Mouse (Mus musculus): ENCODE measurements around the gene Lrrc41.

The Lrrc41 gene

DNA sequence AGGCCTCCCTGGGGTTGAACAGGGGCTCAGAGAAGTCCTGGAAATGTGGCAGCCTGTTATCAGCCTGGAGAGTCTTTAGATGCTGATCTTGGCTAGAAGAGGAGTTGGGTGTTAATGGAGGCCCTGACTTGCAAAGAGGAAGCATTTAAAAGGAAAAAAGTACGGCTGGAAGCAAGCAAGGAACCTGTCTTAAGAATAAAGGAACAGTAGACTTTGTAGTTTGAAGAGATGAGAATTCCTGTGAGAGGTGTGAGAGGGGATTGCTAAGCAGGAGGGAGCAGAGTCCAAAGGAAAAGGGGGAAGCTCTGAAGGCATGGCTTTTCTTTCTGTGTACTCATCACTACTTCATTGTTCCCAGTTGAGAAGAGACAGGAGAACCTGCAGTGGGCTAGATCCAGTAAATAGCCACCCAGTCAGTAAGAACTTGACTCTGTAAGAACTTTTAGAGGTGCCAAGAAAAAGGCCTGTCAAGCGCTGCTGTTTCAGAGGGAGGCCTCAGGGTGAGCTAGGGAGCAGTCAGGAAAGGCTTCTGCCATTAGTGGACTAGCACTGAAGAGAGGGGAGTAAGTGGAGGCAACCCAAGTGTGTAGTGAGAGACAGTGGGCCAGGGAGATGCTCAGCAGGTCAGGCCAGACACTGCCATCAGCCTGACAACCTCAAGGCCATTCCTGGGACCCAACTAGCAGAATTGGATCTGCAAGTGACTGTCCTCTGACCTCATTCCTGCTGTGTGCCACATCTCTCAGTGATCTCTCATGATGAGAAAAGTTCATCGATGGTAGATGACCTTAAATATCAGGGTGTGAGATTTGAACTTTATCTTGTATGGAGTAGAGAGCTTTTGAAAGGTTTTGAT lies 2.4 kb downstream of the Lrrc41 start:
- DNase-seq, result peak; percentile 14 to 39

DNA sequence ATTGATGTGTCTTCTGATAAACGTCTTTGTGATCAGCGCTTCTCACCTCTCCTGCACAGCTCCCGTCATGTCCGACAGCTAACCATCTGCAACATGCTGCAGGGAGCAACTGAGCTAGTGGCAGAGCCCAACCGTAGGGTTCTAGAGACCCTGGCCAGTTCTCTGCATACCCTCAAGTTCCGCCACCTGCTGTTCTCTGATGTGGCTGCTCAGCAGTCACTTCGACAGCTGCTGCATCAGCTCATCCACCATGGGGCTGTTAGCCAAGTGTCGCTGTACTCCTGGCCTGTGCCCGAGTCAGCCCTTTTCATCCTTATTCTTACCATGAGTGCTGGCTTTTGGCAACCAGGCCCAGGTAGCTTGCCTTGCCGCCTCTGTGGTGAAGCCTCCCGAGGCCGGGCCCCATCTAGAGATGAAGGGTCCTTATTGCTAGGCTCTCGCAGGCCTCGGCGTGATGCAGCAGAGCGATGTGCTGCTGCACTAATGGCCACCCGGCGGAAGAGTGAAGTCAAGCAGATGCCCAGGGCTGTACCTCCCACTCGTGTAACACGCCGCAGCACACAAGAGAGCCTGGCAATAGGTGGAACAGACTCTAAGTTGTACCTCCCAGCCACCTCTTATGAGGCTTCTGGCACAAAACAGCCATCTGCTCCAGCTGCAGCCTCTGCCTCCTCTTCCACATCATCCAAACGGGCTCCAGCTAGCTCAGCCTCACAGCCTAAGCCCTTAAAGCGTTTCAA lies 13.6 kb downstream of the Lrrc41 start:
- no peak for DNase-seq

DNA sequence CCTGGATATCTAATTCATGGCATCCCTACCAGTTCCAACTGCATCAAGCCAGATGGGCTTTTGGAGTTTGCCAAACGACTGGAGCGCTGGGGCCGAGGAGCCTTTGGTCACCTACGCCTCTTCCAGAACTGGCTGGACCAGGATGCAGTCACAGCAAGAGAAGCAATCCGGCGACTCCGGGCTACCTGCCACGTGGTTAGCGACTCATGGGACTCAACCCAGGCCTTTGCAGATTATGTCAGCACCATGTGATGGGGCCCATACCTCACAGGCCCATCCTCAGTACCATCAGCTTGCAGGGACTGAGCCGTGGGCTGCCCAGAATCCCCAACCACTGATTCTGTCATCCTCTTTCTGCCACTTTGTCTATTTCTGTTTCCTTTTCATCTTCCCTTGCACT lies 21.2 kb downstream of the Lrrc41 start:
- DNase-seq, result no peak

DNA sequence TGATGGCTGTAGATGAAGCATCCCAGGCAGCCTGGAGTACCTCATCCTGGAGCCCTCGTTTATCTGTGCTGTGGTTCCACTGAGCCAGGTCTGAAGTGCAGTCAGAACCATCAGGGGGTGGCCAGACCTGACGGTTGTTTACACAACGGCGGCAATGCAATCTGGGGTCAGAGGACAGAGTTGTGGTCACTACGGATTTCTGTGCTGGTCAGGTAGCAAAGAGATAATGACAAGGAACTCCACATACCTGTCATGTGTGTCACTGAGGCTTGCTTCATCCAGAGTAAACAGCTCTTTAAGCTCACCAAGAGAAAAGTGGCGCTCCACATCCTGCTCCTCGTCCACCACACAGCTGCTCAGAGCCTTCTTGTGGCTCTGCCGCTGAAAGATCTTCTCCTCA lies 22.1 kb downstream of the Lrrc41 start:
- DNase-seq, result no peak

DNA sequence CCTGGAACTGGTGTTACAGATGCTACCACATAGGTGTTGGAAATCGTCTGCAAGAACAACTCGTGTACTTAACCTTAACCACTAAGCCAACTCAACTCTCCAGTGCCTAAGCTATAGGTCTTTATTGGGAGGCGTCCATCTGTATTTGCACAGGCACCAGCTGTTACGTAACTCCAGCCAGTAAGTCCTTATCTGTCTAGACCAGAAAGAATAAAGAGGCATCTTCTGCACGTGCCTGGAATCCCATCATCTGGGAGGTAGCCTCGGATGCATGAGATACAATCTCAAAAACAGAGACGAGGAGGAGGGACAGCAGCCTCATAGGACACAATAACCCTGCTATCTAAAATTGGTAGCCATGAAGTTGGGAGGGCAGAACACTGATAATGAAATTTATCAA lies 25.9 kb downstream of the Lrrc41 start:
- DNase-seq, result no peak

DNA sequence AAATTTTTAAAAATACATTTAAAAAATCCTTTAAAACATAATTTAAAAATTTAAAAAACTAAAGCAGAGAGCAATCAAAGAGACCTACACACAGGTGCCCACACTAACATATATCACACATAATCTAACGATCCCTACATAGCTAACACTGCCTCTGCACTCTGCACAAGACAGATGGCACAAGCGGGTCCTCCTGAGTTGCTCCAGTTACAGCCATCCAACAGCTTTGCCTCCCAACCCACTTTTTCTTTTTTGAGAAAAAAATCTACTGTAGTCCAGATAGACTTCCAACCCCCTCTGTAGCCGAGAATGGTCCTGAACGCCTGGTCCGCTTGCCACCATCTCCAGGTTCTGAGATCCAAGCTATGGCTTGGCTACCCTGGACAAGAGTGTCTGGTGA lies 30.2 kb downstream of the Lrrc41 start:
- DNase-seq, result no peak

DNA sequence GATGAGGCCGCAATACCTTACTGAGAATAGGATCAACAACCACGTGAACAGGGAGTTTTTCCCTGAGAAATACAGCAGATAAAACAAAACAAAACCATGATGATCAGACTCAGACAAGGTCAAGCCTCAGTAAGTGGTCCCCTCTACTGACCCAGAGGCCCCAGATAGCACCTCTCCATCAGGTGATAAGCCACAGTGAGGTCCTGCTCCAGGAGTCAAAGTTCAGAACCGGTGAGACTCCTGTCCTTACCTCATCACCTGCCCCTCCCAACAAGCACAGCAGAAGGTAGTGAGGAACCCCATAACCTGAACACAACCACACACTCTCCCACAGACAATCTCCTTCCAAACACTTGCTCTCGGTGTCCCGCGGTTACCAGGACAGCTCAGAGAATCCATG lies 35.6 kb downstream of the Lrrc41 start:
- DNase-seq, result no peak

DNA sequence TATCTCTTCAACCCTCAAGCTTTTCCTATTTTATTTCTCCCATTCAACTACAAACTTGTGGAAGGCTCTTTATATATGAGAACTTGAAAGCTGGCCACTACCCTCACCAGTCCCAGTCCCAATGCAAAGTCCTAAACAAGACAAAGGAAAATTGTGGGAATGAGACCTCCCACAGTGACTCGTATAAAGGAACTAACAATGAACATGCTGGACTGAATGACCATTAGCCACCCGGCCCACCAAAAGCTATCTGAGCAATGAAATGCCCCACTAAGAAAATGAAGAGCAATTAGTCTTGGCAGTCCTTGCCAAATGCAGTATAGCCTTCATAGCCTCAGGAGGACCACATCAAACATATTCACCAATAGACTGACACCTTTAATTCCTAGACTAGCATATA lies 36.4 kb downstream of the Lrrc41 start:
- no peak for DNase-seq

DNA sequence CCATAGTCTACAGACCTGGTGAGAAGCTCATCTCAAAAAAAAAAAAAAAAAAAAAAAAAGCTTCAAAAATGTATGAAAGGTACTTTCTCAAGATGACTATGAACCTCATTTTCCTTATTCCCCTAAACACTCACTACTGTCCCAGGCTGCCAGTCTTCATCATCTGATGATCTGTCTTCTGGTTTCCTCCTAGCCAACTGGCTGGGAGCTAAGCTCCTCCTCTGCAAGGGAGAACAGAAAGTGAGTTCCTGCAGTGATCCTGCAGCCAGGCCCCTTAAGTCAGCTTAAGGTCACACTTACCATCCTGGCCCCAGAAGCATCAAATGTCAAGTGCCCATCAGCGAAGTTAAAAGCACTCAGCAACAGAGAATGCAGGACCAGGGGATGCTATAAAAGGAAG lies 47.7 kb downstream of the Lrrc41 start:
- DNase-seq, result no peak

DNA sequence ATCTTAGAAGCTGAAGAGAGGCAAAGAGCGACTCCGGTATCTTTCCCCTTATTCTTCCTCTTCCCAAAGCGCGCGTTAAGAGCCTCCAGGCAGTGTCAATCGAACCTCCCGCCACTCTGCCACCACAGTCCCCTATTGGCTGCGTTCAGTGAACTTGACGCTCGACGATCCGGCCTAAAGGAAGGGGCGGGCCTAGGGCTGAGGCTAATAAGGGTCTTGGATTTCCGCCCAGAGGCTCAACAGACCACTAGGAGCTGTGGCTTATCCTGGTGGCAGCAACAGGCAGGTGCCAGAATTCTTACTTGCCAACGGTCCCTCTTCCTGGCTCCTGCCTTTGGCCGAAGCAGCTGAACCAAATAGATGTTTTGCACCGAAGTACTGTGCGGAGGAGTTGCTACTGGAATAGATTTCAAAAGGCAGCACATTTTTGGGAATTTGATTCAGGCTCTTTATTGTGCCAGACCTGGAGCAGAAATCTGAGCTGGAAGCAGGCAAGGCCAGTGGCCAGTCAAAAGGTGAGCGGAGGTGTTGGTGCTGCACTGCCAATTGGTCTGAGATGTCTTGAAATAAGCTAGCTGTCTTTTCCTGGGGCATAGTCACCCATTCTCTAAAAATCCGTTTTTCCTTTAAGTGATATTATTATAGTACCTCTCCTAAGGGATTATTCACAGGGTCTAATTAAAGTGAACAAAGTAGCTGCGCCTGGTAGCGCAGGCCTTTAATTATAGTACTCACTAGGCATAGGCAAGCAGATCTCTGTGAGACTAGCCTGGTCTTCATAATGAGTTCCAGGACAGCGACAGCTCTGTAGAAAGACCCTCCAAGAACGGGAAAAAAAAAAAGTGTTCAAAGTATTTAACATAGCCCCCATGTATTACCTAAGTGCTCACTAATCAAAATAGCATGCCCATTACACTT lies 48.8 kb downstream of the Lrrc41 start, which contains the start of the genes Rad54l and Pomgnt1:
Rad54l (minus strand) TSS at position 89 of the 918 bp plus-strand sequence.
Pomgnt1 (plus strand) TSS at position 239 of the 918 bp plus-strand sequence.
- DNase-seq, result peak; percentile 87 to 93

DNA sequence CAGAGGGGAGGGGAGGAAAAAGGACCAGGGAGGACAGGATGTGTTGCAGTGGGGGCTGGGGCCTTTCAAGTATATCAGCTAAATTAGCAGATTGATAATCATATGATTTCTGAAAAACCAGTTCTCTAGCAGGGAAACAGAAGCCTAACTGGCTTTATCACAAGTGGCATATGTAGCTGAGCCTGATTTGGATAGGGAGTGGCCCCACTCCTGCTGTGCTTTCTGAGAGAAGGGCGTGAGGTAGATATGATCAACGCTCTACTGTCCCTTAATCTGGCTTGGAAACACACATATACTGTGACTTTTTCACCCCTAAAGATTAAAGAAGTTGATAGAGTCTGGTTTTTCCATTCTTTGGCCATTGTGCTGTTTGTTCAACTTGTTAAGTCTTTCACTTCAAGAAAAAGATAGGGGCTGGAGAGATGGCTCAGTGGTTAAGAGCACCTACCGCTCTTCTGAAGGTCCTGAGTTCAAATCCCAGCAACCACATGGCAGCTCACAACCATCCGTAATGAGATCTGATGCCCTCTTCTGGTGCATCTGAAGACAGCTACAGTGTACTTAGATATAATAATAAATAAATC lies 50.8 kb downstream of the Lrrc41 start:
- DNase-seq, result no peak

DNA sequence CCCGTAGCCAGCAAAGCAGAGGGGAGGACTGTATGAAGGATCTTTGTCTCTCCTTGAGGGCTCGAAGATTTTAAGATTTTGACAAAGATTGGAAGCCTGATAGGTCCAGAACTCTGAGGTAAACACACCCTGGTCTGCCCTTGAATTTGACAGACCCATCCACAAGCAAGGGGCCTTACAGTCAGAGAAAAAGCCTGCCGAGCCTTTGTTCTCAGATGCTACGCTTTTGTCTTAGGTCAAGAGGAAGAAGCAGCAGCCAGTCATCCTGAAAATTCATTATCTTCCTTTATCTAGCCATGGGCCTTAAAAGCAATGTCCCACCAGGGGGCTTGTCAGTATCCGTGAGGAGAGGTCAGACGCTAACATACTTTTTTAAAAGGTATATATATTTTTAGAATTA lies 52.9 kb downstream of the Lrrc41 start:
- no peak for DNase-seq

DNA sequence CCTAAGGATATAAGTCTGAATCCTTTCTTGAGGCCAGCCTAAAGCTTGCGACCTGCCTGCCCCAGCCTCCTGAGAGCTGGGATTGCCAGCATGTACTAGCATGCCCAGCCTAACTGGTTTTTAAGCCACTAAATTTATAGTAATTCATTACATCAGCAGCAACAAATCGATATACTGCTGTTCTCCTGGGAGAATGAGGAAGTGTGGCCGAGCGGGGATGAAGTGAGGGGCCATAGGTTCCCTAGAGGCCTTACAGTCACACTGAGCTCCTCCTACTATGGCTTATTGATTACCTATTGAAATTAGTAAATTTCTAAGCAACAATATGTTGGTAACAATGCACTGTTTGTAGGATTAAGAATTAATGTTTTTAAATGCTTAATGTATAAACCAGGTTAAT lies 58.1 kb downstream of the Lrrc41 start:
- DNase-seq, result no peak

DNA sequence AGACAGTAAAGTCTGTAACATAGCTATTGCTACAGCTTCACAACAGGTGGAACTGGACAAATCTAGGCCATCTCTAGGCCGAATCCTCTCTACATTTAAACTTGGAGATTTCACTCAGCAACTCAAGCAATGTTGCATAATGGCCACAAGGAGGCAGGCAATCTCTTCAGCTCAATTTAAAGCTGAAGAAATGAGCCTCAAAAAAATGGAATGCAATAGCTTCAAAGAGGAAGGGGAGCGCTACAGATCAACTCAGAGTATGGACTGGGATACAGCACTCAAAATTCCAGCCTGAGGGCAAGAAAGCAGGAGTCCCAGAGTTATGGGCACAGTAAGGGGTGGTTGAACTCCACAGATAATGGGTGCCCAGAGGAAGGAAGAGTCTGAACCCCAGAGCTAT lies 59.9 kb downstream of the Lrrc41 start:
- no peak for DNase-seq

DNA sequence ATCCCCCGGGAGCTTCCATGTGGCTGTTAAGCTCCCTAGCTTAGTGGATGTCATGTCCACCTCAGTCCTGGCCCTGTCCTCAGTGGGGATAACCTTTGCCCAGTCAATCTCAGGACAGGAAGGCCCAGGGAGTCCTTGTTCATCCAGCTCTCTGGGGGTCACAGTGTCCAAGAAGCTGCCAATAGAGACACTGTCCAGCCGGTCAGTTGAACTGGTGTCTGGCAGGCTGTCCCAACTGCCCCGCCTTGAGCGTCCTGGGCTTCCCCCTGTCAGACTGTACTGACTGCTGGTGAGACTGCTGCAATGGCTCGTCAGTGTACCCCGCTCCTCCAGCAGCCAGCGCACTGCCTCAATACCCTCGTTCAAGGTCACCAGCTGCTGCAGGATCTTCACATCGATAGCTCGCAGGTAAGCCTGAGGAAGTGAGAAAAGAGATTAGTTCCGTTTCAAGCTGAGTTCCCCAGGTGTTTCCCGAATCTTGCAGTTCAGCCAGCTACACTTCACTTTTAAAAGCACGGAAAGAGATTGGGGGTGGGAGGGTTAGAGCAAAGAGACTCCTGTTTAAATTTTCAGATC lies 62.4 kb downstream of the Lrrc41 start:
- no peak for DNase-seq

DNA sequence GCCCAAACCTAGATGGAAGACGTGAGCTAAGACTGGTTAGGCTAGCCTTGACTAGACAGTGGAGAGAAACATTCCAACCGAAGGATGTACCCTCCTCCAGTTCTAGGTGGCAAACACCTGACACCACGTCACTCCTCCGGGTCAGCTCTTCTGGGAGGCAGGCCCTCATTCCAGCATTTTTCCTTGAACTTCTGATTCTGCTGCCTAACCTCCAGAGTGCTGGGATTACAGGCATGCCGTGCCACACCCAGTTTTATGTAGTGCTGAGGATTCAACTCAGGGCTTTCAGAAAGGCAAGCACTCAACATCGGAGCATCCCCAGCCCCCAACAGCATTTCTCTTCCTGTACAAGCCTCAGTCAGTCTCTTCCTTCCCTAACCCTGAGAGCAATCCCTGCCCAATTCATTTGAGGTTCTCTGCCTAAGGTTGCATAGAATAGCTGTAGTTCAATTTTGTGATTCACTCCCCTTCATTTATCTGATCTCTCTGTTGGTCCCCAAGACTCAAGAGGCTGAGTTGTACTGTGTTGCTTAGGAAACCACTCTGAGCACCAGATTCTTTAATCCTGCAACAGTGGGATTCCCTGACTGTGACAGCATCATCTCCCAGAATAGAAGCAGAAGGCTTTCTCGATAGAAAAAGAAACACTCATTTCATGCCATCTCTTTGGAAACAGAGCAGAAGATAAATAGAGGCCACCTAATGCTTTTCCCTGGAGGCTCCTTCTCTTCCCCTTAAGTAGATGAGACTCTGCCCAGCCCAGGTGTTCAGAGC lies 65.9 kb downstream of the Lrrc41 start:
- DNase-seq, result no peak

DNA sequence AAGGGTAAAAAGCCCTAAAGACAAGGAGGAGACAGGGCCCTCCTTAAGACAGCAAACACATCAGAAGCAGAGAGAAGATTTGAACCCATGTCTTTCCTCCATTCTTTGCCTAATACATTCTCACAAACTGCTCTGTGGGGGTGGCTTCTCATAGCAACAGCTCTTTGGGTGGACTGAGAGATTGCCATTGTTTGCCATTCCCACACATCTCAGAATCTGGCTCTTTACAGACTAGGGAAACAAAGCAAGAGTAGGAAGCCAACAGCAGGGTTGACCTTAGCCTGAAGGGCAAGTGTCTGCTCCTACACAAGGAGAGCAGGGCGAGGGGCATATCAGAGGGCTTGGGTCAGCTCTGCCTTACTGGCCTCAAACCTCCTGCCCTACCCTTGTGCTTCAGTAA lies 66.7 kb downstream of the Lrrc41 start:
- DNase-seq, result no peak

DNA sequence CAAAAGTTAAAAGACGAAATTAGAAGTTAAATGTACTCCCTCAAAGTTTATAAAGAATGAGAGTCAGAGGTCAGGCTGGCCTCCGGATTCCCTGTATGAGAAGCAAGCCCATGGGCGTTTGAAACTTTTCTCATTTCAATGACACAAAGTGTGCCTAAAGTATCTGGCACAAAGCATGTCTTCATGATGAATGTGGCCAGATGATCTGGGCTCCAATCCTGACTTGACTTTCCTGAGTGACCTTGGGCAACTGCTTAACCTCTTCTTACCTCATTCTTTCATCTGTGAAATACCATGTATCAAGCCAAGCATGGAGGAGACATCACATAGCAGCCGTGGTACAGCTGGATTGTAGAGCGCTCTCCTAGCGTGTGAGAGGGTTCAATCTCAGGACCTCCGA lies 67.2 kb downstream of the Lrrc41 start:
- DNase-seq, result no peak

DNA sequence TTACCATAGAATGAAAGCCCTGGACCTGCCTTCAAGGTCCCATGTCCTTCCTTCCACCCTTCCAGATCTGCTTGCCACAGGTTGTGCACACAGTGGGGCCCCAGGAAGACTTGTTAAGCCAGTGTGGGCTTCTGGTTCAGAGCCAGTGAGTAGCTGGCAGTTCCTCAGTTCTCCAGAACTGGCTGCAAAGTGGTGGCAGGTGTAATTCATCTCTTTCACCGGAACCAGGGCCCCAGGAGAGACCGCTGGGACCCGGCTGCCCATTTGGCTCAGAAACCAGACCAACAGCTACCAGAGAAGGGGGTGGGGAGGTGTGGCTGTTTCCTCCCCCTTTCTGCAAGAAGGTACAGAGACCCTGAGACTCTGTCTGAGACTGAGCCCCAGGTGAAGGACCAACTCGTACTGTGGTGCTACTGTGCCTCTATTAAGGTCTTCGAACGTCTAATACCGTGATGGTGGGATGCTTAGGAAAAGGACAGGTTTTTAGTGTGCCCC lies 68.3 kb downstream of the Lrrc41 start:
- peak; percentile 36 to 54 for DNase-seq

DNA sequence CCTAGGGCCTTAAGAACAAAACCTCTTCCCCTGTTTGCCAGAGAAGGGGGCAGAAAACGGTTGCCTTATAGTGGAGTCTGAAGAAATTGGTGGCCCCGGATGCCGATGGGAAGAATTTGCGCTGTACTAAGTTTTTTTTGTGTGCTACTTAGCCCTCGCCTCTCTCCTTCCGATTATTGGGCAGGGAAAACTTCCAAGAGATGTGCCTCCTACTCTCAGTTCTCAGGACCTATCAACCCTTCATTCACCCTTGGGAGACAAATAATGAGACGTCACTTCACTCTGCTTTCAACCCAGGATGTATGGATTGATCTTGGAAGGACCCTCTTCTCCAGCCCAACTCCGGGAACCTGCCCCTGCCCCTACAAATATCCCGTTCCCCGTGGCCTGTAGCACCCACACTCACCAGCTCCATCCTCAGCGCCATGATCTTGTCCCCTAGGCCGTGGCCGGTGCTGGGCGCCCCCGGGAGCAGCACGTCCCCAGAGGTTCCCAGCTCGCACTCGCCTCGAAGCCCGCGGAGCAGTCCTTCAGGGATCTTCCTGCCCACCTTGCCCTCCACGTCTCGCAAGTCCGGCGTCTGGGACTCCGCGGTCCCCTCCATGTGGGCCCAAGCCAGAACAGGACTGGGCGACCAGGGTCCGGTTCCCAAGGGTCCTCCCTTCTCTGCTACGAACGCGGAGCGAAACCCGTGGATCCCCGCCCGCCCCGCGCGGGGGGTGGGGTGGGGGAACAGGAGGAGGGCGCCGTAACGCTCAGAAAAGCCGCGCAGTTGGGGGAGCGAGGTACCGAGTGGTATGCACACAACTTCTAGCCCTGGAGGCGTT lies 69.0 kb downstream of the Lrrc41 start:
- DNase-seq, result peak; percentile 80 to 82
